Mouse (Mus musculus): ENCODE results near the gene Klhl41. TPM values are rescaled to one million over a fixed set of nuclear protein-coding genes. Genes with fewer than 3 reads are reported as not detected.
"Not testable (repeated sequence)": the region's sequence is repeated elsewhere in the genome, so short reads cannot be mapped to it uniquely, and the experiment has no call there.

The Klhl41 gene
- total and polyA plus RNA-seq, 2 experiments from 2014 or later = 0.10 TPM

DNA sequence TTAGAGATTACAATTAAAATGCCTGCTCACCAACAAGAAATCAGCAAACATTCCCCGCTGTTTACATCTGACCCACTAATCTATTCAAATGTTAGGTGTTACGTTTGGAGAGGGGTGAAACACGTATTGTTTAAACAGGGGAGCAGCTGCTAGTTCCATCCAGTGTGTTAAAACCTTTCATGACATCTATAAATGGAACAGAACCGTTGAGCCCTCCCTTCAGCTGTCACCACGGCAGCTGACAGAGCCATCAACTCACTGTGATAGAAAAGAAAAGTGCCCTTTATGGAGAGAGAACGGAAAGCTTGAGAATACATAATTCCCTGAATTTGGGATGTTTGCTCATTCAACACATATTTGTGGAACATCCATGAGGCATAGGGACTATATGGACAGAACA, 1.5 kb upstream of the Klhl41 start:
- 54% methylated on average over 6 of the region's 6 CpGs for WGBS
- no peak for ATAC-seq

DNA sequence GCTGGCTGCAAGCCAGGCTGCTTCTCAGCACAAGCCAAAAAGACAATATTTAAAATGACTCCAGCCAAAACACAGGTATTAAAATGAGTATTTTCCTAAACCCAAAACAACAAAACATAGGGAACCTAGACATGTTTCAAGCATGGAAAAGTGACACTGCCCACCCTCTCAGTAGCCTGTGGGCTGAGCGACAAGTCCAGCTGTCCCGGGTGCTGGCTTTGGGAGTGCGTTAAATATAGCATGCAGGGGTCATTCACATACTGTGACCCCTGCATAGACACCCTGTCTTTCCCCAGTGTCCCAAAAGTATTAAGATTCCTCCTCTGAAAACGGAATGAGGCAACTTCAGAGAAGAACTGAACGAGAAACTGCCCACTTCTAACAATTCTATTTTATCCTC, 3.8 kb downstream of the Klhl41 start:
- Histone ChIP-seq H3K4me3 (ENCODE audit: low read depth, low read length) (no peak overlapping the region), H3K4me1 (ENCODE audit: insufficient read depth) (no peaks in the 10 kb centered on the region), H3K27me3 (ENCODE audit: insufficient read depth, low read length) (no peaks in the 10 kb centered on the region), H3K4me2 (ENCODE audit: low read depth) (no peak overlapping the region), H3K36me3 (ENCODE audit: insufficient read depth) (no peaks in the 10 kb centered on the region), H3K27ac (ENCODE audit: low read depth, low read length) (no peak overlapping the region), H3K9me3 (ENCODE audit: low read length) (no peaks in the 10 kb centered on the region), H3K9ac (no peak overlapping the region)
- DNase-seq (no peak), ATAC-seq (no peak)
- WGBS = 80% methylated on average over 5 of the region's 5 CpGs
- TF ChIP-seq CTCF (IDR thresholded peaks at IDR 0.05; ENCODE audit: low read depth) = no peak

More for the DNA sequence above, 1.5 kb upstream of the Klhl41 start:
- Histone ChIP-seq H3K4me1 (ENCODE audit: insufficient read depth) (no peaks in the 10 kb centered on the region), H3K27me3 (ENCODE audit: insufficient read depth, low read length) (no peaks in the 10 kb centered on the region), H3K4me2 (ENCODE audit: low read depth) (no peak overlapping the region), H3K4me3 (ENCODE audit: low read depth, low read length) (no peak overlapping the region), H3K27ac (ENCODE audit: low read depth, low read length) (no peak overlapping the region), H3K9ac (no peak overlapping the region), H3K9me3 (ENCODE audit: low read length) (no peaks in the 10 kb centered on the region), H3K36me3 (ENCODE audit: insufficient read depth) (peaks cover 21% of the 10 kb centered on the region)
- no peak for DNase-seq
- no peak for TF ChIP-seq CTCF (IDR thresholded peaks at IDR 0.05; ENCODE audit: low read depth)

DNA sequence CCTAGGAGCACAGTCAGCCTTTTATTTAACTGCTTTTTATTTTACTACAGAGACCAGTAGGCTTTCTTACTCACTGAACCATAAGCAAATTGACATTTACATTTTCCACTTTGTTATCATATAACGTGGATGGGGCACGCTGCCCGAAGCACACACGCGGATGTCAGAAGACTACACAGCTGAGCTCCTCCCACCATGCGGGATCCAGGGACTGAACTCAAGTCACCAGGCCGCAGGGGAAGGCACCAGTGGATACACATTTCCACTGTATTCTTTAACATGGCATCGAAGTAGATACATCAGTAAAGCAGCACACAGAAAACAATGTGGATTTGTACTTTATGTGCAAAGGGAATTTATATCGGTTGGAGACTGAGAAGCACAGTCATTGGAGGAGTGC, 5.3 kb downstream of the Klhl41 start:
- Histone ChIP-seq H3K4me1 (ENCODE audit: insufficient read depth) (no peaks in the 10 kb centered on the region), H3K9ac (no peak overlapping the region), H3K27ac (ENCODE audit: low read depth, low read length) (no peak overlapping the region), H3K4me3 (ENCODE audit: low read depth, low read length) (no peak overlapping the region), H3K27me3 (ENCODE audit: insufficient read depth, low read length) (no peaks in the 10 kb centered on the region), H3K9me3 (ENCODE audit: low read length) (no peaks in the 10 kb centered on the region), H3K36me3 (ENCODE audit: insufficient read depth) (no peaks in the 10 kb centered on the region), H3K4me2 (ENCODE audit: low read depth) (no peak overlapping the region)
- no peak for DNase-seq
- no peak for ATAC-seq
- 73% methylated on average over 9 of the region's 9 CpGs for WGBS
- no peak for TF ChIP-seq CTCF (IDR thresholded peaks at IDR 0.05; ENCODE audit: low read depth)

DNA sequence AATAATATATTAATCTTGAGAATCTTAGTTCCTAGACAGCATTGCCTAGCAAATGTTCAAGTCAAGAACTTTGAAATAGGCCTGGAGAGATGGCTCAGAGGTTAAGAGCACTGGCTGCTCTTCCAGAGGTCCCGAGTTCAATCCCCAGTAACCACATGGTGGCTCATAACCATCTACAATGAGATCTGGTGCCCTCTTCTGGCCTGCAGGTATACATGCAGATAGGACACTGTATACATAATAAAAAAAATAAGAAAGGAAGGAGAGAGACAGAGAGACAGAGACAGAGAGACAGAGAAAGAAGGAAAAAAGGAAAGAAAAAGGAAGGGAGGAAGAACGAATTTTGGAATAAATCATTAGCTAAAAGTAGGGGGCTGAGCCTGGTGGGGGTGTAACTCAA, 6.8 kb downstream of the Klhl41 start:
- ATAC-seq = no peak
- H3K4me2 ChIP-seq (ENCODE audit: low read depth) = no peak overlapping the region
- no peak overlapping the region for H3K4me3 ChIP-seq (ENCODE audit: low read depth, low read length)
- H3K27ac ChIP-seq (ENCODE audit: low read depth, low read length) = no peak overlapping the region
- WGBS = 61% methylated on average over 2 of the region's 2 CpGs
- TF ChIP-seq CTCF (IDR thresholded peaks at IDR 0.05; ENCODE audit: low read depth) = no peak; the same call in 1 of the 2 replicates
- H3K9ac ChIP-seq = no peak overlapping the region
- DNase-seq = no peak
- no peaks in the 10 kb centered on the region for H3K9me3 ChIP-seq (ENCODE audit: low read length)
- no peaks in the 10 kb centered on the region for H3K27me3 ChIP-seq (ENCODE audit: insufficient read depth, low read length)
- H3K4me1 ChIP-seq (ENCODE audit: insufficient read depth) = no peaks in the 10 kb centered on the region
- H3K36me3 ChIP-seq (ENCODE audit: insufficient read depth) = no peaks in the 10 kb centered on the region

DNA sequence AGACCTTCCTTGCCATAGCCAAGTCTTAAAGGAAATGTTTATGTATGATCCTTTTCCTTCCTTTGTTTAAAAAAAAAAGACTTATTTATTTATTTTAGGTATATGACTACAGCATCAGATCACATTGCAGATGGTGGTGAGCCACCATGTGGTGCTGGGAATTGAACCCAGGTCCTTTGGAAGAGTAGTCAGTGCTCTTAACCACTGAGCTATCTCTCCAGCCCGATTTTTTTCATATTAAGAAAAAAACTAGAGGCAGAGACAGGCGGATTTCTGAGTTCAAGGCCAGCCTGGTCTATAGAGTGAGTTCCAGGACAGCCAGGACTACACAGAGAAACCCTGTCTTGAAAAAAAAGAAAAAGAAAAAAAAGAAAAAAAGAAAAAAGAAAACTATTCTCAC, 7.3 kb downstream of the Klhl41 start:
- not testable (repeated sequence) for H3K36me3 ChIP-seq (ENCODE audit: insufficient read depth); H3K9ac ChIP-seq; H3K27ac ChIP-seq (ENCODE audit: low read depth, low read length); ATAC-seq; H3K27me3 ChIP-seq (ENCODE audit: insufficient read depth, low read length); H3K4me3 ChIP-seq (ENCODE audit: low read depth, low read length); DNase-seq; H3K4me2 ChIP-seq (ENCODE audit: low read depth); H3K9me3 ChIP-seq (ENCODE audit: low read length); H3K4me1 ChIP-seq (ENCODE audit: insufficient read depth)
- 91% methylated on average over 2 of the region's 2 CpGs for WGBS

- Histone ChIP-seq H3K4me1 (ENCODE audit: insufficient read depth) (0 out of 2 replicates have a peak, but pooled peaks cover 3% of the 10 kb centered on the region), H3K27ac (ENCODE audit: low read depth, low read length) (no peak overlapping the region), H3K4me2 (ENCODE audit: low read depth) (no peak overlapping the region), H3K9me3 (ENCODE audit: low read length) (no peaks in the 10 kb centered on the region), H3K27me3 (ENCODE audit: insufficient read depth, low read length) (no peaks in the 10 kb centered on the region), H3K4me3 (ENCODE audit: low read depth, low read length) (no peak overlapping the region), H3K9ac (no peak overlapping the region), H3K36me3 (ENCODE audit: insufficient read depth) (no peaks in the 10 kb centered on the region)
- DNase-seq (no peak), ATAC-seq (no peak)
- TF ChIP-seq CTCF (IDR thresholded peaks at IDR 0.05; ENCODE audit: low read depth) = 0 out of 2 replicates have a peak, but pooled peaks have one; percentile 2
- WGBS = 66% methylated on average over 6 of the region's 6 CpGs
These were observed 10.1 kb downstream of the Klhl41 start for GRCm38 (mm10) chr2:69679990-69680389.

- H3K4me2 ChIP-seq (ENCODE audit: low read depth) = no peak overlapping the region
- H3K36me3 ChIP-seq (ENCODE audit: insufficient read depth) = 0 out of 2 replicates have a peak, but pooled peaks cover under 1% of the 10 kb centered on the region
- 92% methylated on average over 4 of the region's 4 CpGs for WGBS
- no peak overlapping the region for H3K4me3 ChIP-seq (ENCODE audit: low read depth, low read length)
- H3K27me3 ChIP-seq (ENCODE audit: insufficient read depth, low read length) = no peaks in the 10 kb centered on the region
- no peak for TF ChIP-seq CTCF (IDR thresholded peaks at IDR 0.05; ENCODE audit: low read depth)
- DNase-seq (no peak), ATAC-seq (no peak)
- H3K9ac ChIP-seq = no peak overlapping the region
- no peak overlapping the region for H3K27ac ChIP-seq (ENCODE audit: low read depth, low read length)
- 0 out of 2 replicates have a peak, but pooled peaks cover 3% of the 10 kb centered on the region for H3K4me1 ChIP-seq (ENCODE audit: insufficient read depth)
- H3K9me3 ChIP-seq (ENCODE audit: low read length) = no peaks in the 10 kb centered on the region
These were observed 12.0 kb downstream of the Klhl41 start for GRCm38 (mm10) chr2:69681931-69682330.

All from forebrain, postnatal 0 days (tissue).